Mouse (Mus musculus): Measurements from ENCODE around the gene Oxct1. TPM values are rescaled to one million over a fixed set of nuclear protein-coding genes. Genes with fewer than 3 reads are reported as not detected.

Oxct1 gene
- polyA plus RNA-seq, 1 experiment, result 40.4 TPM

DNA sequence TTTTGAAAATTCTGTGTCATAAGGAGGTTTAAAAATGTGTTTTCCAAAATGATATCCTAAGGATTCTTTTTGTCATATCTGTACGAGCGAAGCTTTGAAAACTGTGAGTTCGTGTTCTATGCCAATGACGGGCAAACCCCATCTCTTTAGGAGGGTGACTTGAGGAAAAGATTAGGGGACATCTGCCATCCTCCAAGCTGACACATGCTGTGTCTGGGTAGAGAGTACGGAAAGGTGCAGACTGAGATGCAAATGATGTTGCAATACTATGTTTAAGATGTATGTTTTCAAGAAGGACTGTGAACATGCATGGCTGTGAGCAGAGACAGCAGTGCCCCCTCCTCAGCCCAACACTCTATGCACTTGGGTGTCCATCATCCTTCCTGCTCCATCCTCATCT, 38.5 kb downstream of the Oxct1 start:
- H3K36me3 ChIP-seq (ENCODE audit: control insufficient read depth, insufficient read depth), result peaks cover 29% of the 10 kb centered on the region
- no peak for TF ChIP-seq TCF12 (IDR thresholded peaks at IDR 0.05; ENCODE audit: insufficient read depth, poor library complexity, severe bottlenecking)
- no peak for TF ChIP-seq MYOG (IDR thresholded peaks at IDR 0.05; ENCODE audit: control insufficient read depth in 1 of 3, insufficient read depth in 1 of 3, insufficient read length in 2 of 3, low read depth in 2 of 3)
- no peak for TF ChIP-seq SRF (IDR thresholded peaks at IDR 0.05; ENCODE audit: control insufficient read depth, insufficient read length, low read depth)
- TF ChIP-seq USF1 (IDR thresholded peaks at IDR 0.05; ENCODE audit: low read depth), result no peak
- no peak for TF ChIP-seq CEBPB (IDR thresholded peaks at IDR 0.05; ENCODE audit: insufficient read depth, poor library complexity, severe bottlenecking)
- TF ChIP-seq MAX (IDR thresholded peaks at IDR 0.05; ENCODE audit: low read depth), result no peak
- TF ChIP-seq TCF3 (IDR thresholded peaks at IDR 0.05; ENCODE audit: insufficient read length, low read depth), result no peak
- TF ChIP-seq E2F4 (IDR thresholded peaks at IDR 0.05; ENCODE audit: insufficient read depth), result no peak
- TF ChIP-seq POLR2AphosphoS2 (IDR thresholded peaks at IDR 0.05; ENCODE audit: insufficient read length, low read depth), result no peak
- no peak for TF ChIP-seq MYOD1 (IDR thresholded peaks at IDR 0.05; ENCODE audit: control insufficient read depth in 1 of 3, insufficient read length in 2 of 3, low read depth in 2 of 3)
- TF ChIP-seq REST (IDR thresholded peaks at IDR 0.05; ENCODE audit: insufficient read depth, insufficient read length), result no peak
- TF ChIP-seq POLR2A (IDR thresholded peaks at IDR 0.05; ENCODE audit: insufficient read length, low read depth), result no peak
- no peak overlapping the region for H3K4me3 ChIP-seq
- H3ac ChIP-seq (ENCODE audit: control insufficient read depth, insufficient read length), result no peak overlapping the region
- no peaks in the 10 kb centered on the region for H3K79me2 ChIP-seq (ENCODE audit: control insufficient read depth, insufficient read depth)
- H3K27me3 ChIP-seq (ENCODE audit: control insufficient read depth, insufficient read depth, insufficient read length), result no peaks in the 10 kb centered on the region
- no peak overlapping the region for H3K4me2 ChIP-seq (ENCODE audit: low read depth)

DNA sequence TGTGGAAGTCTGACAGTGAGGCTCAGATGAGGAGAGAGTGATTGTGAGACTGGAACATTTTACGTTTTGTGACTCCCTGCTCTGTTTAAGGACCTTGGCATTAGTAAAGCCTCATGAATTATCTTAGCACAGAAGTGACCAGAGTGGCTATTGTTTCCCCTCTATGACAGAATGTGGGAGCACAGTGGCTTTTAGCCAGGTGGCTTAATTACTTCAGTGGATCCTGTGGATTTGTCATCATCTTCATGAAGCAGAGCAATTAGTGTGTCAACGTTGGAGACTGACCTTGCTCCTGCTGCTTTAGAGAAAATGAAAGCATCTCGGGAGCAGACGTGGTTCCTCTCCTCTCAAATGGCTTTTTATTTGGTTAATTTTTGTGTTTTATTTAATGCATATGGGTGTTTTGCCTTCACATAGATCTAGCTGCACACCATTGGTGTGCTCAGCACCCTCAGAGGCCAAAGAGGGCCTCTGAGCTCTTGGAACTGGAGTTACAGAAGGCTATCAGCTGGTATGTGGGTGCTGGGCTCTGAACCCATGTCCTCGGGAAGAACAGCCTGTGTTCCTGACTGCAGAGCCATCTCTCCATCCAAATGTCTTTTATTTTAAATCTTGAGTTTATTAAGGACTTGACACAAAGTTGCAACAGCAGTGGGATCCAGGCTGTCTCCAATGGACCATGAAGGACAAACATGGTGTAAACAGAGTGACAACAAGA, 41.2 kb downstream of the Oxct1 start:
- no peak for TF ChIP-seq POLR2A (IDR thresholded peaks at IDR 0.05; ENCODE audit: insufficient read length, low read depth)
- no peak for TF ChIP-seq POLR2AphosphoS2 (IDR thresholded peaks at IDR 0.05; ENCODE audit: insufficient read length, low read depth)
- TF ChIP-seq USF1 (IDR thresholded peaks at IDR 0.05; ENCODE audit: low read depth), result no peak
- no peak for TF ChIP-seq REST (IDR thresholded peaks at IDR 0.05; ENCODE audit: insufficient read depth, insufficient read length)
- TF ChIP-seq CEBPB (IDR thresholded peaks at IDR 0.05; ENCODE audit: insufficient read depth, poor library complexity, severe bottlenecking), result no peak
- TF ChIP-seq MAX (IDR thresholded peaks at IDR 0.05; ENCODE audit: low read depth), result no peak
- TF ChIP-seq SRF (IDR thresholded peaks at IDR 0.05; ENCODE audit: control insufficient read depth, insufficient read length, low read depth), result no peak
- no peak for TF ChIP-seq MYOD1 (IDR thresholded peaks at IDR 0.05; ENCODE audit: control insufficient read depth in 1 of 3, insufficient read length in 2 of 3, low read depth in 2 of 3)
- TF ChIP-seq E2F4 (IDR thresholded peaks at IDR 0.05; ENCODE audit: insufficient read depth), result no peak
- TF ChIP-seq TCF12 (IDR thresholded peaks at IDR 0.05; ENCODE audit: insufficient read depth, poor library complexity, severe bottlenecking), result no peak
- no peak for TF ChIP-seq MYOG (IDR thresholded peaks at IDR 0.05; ENCODE audit: control insufficient read depth in 1 of 3, insufficient read depth in 1 of 3, insufficient read length in 2 of 3, low read depth in 2 of 3)
- no peak for TF ChIP-seq TCF3 (IDR thresholded peaks at IDR 0.05; ENCODE audit: insufficient read length, low read depth)
- no peak overlapping the region for H3ac ChIP-seq (ENCODE audit: control insufficient read depth, insufficient read length)
- H3K36me3 ChIP-seq (ENCODE audit: control insufficient read depth, insufficient read depth), result peaks cover 3% of the 10 kb centered on the region
- H3K4me2 ChIP-seq (ENCODE audit: low read depth), result no peak overlapping the region
- no peaks in the 10 kb centered on the region for H3K79me2 ChIP-seq (ENCODE audit: control insufficient read depth, insufficient read depth)
- H3K4me3 ChIP-seq, result no peak overlapping the region
- H3K27me3 ChIP-seq (ENCODE audit: control insufficient read depth, insufficient read depth, insufficient read length), result no peaks in the 10 kb centered on the region

DNA sequence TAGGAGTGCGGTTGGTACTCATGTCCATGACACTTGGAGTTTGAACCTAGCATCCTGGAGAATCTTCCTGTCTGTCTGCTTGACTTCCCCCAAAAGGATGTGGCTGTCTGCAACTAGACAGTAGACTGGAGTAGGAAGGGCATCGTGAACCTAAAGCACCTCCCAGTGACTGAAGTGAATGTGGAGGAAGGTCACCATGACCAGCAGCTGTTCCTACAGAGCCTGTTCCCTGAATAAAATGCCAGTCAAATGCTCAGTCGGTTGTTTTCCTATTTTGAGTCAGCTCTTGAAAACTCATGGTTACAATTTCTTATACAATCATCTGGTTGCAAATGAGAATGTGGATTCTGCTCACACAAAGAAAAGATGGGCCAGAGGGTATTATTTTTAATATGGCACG, 51.8 kb downstream of the Oxct1 start:
- no peaks in the 10 kb centered on the region for H3K36me3 ChIP-seq (ENCODE audit: control insufficient read depth, insufficient read depth)
- H3K79me2 ChIP-seq (ENCODE audit: control insufficient read depth, insufficient read depth), result no peaks in the 10 kb centered on the region
- no peaks in the 10 kb centered on the region for H3K27me3 ChIP-seq (ENCODE audit: control insufficient read depth, insufficient read depth, insufficient read length)
- H3K4me2 ChIP-seq (ENCODE audit: low read depth), result no peak overlapping the region
- H3K4me3 ChIP-seq, result no peak overlapping the region
- no peak overlapping the region for H3ac ChIP-seq (ENCODE audit: control insufficient read depth, insufficient read length)
- TF ChIP-seq CEBPB (IDR thresholded peaks at IDR 0.05; ENCODE audit: insufficient read depth, poor library complexity, severe bottlenecking), result no peak
- TF ChIP-seq MYOD1 (IDR thresholded peaks at IDR 0.05; ENCODE audit: control insufficient read depth in 1 of 3, insufficient read length in 2 of 3, low read depth in 2 of 3), result no peak
- TF ChIP-seq MYOG (IDR thresholded peaks at IDR 0.05; ENCODE audit: control insufficient read depth in 1 of 3, insufficient read depth in 1 of 3, insufficient read length in 2 of 3, low read depth in 2 of 3), result no peak
- no peak for TF ChIP-seq POLR2AphosphoS2 (IDR thresholded peaks at IDR 0.05; ENCODE audit: insufficient read length, low read depth)
- no peak for TF ChIP-seq E2F4 (IDR thresholded peaks at IDR 0.05; ENCODE audit: insufficient read depth)

DNA sequence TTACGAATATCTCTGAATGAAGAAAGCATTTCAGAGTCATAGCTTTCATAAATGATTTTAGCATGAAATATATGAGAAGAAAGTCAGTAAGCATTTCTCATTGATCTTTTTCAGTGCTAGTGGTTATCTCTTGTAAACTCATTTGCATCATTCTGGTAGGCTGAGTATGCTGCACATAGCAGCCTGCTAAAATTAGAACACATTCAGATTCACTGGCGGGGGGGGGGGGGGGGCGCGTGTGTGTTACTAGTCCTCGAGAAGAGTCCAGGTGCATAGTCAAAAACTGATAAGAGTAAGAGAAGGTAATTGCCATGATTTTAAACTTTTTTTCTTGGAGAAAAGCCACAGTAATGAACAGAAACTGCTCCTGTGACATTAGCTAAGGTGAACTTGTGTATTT, 52.6 kb downstream of the Oxct1 start:
- Histone ChIP-seq H3ac (ENCODE audit: control insufficient read depth, insufficient read length) (no peak overlapping the region), H3K4me3 (no peak overlapping the region), H3K79me2 (ENCODE audit: control insufficient read depth, insufficient read depth) (no peaks in the 10 kb centered on the region), H3K27me3 (ENCODE audit: control insufficient read depth, insufficient read depth, insufficient read length) (no peaks in the 10 kb centered on the region), H3K36me3 (ENCODE audit: control insufficient read depth, insufficient read depth) (no peaks in the 10 kb centered on the region), H3K4me2 (ENCODE audit: low read depth) (no peak overlapping the region)
- no peak for TF ChIP-seq USF1 (IDR thresholded peaks at IDR 0.05; ENCODE audit: low read depth)
- TF ChIP-seq SRF (IDR thresholded peaks at IDR 0.05; ENCODE audit: control insufficient read depth, insufficient read length, low read depth), result no peak
- no peak for TF ChIP-seq REST (IDR thresholded peaks at IDR 0.05; ENCODE audit: insufficient read depth, insufficient read length)
- no peak for TF ChIP-seq MYOG (IDR thresholded peaks at IDR 0.05; ENCODE audit: control insufficient read depth in 1 of 3, insufficient read depth in 1 of 3, insufficient read length in 2 of 3, low read depth in 2 of 3)
- TF ChIP-seq POLR2A (IDR thresholded peaks at IDR 0.05; ENCODE audit: insufficient read length, low read depth), result no peak
- TF ChIP-seq TCF3 (IDR thresholded peaks at IDR 0.05; ENCODE audit: insufficient read length, low read depth), result no peak
- TF ChIP-seq POLR2AphosphoS2 (IDR thresholded peaks at IDR 0.05; ENCODE audit: insufficient read length, low read depth), result no peak
- TF ChIP-seq CEBPB (IDR thresholded peaks at IDR 0.05; ENCODE audit: insufficient read depth, poor library complexity, severe bottlenecking), result no peak
- no peak for TF ChIP-seq TCF12 (IDR thresholded peaks at IDR 0.05; ENCODE audit: insufficient read depth, poor library complexity, severe bottlenecking)
- TF ChIP-seq MAX (IDR thresholded peaks at IDR 0.05; ENCODE audit: low read depth), result no peak
- no peak for TF ChIP-seq MYOD1 (IDR thresholded peaks at IDR 0.05; ENCODE audit: control insufficient read depth in 1 of 3, insufficient read length in 2 of 3, low read depth in 2 of 3)
- TF ChIP-seq E2F4 (IDR thresholded peaks at IDR 0.05; ENCODE audit: insufficient read depth), result no peak
